Mouse (Mus musculus): Measurements from ENCODE around the gene Cartpt. TPM values are rescaled to one million over a fixed set of nuclear protein-coding genes. Genes with fewer than 3 reads are reported as not detected.
A peak's percentile ranks its signal among the peaks of the same experiment; 100 is the strongest.
"Not testable (repeated sequence)": the region's sequence is repeated elsewhere in the genome, so short reads cannot be mapped to it uniquely, and the experiment has no call there.

Gene Cartpt
- polyA plus RNA-seq, 1 experiment from 2014 or later, result 0.27 TPM

GRCm38 (mm10) chr13:99899670-99900556, 978 bp downstream of the Cartpt start:
- no peak overlapping the region for H3K4me3 ChIP-seq (ENCODE audit: low read depth, low read length)
- DNase-seq (ENCODE audit: low spot score), result no peak
- 8% methylated on average over 38 of the region's 38 CpGs for WGBS

GRCm38 (mm10) chr13:99898816-99899215, 2.1 kb downstream of the Cartpt start:
- Histone ChIP-seq H3K9ac (replicated peaks; ENCODE audit: low read depth) (no peak overlapping the region), H3K4me3 (ENCODE audit: low read depth, low read length) (no peak overlapping the region), H3K4me1 (ENCODE audit: insufficient read depth, low read depth, low read length) (no peaks in the 10 kb centered on the region), H3K4me2 (replicated peaks; ENCODE audit: low read depth, low read length) (no peak overlapping the region), H3K9me3 (ENCODE audit: low read length) (no peaks in the 10 kb centered on the region), H3K36me3 (ENCODE audit: insufficient read depth, low read length) (no peaks in the 10 kb centered on the region), H3K27me3 (replicated peaks; ENCODE audit: insufficient read depth, low read length) (peaks cover 18% of the 10 kb centered on the region), H3K27ac (ENCODE audit: low read length) (no peak overlapping the region)
- 26% methylated on average over 14 of the region's 14 CpGs for WGBS
- ATAC-seq, result no peak
- TF ChIP-seq CTCF (IDR thresholded peaks at IDR 0.05) (no peak), EP300 (IDR thresholded peaks at IDR 0.05) (no peak)
- DNase-seq (ENCODE audit: low spot score), result no peak

More at GRCm38 (mm10) chr13:99899670-99900556, 978 bp downstream of the Cartpt start:
- Histone ChIP-seq H3K9me3 (ENCODE audit: low read length) (no peaks in the 10 kb centered on the region), H3K27me3 (replicated peaks; ENCODE audit: insufficient read depth, low read length) (peaks cover 18% of the 10 kb centered on the region), H3K27ac (ENCODE audit: low read length) (no peak overlapping the region), H3K9ac (replicated peaks; ENCODE audit: low read depth) (no peak overlapping the region), H3K4me2 (replicated peaks; ENCODE audit: low read depth, low read length) (no peak overlapping the region), H3K4me1 (ENCODE audit: insufficient read depth, low read depth, low read length) (no peaks in the 10 kb centered on the region), H3K36me3 (ENCODE audit: insufficient read depth, low read length) (no peaks in the 10 kb centered on the region)
- TF ChIP-seq EP300 (IDR thresholded peaks at IDR 0.05), result no peak
- no peak for TF ChIP-seq CTCF (IDR thresholded peaks at IDR 0.05)
- no peak for ATAC-seq

GRCm38 (mm10) chr13:99885636-99886035, 15.3 kb downstream of the Cartpt start:
- Histone ChIP-seq H3K4me3 (ENCODE audit: low read depth, low read length) (no peak overlapping the region), H3K36me3 (ENCODE audit: insufficient read depth, low read length) (no peaks in the 10 kb centered on the region), H3K27me3 (replicated peaks; ENCODE audit: insufficient read depth, low read length) (no peaks in the 10 kb centered on the region), H3K4me1 (ENCODE audit: insufficient read depth, low read depth, low read length) (no peaks in the 10 kb centered on the region), H3K9ac (replicated peaks; ENCODE audit: low read depth) (no peak overlapping the region), H3K9me3 (ENCODE audit: low read length) (no peaks in the 10 kb centered on the region), H3K27ac (ENCODE audit: low read length) (no peak overlapping the region), H3K4me2 (replicated peaks; ENCODE audit: low read depth, low read length) (no peak overlapping the region)
- DNase-seq (ENCODE audit: low spot score) (no peak), ATAC-seq (no peak)
- TF ChIP-seq CTCF (IDR thresholded peaks at IDR 0.05) (no peak), EP300 (IDR thresholded peaks at IDR 0.05) (no peak)
- 68% methylated on average over 6 of the region's 6 CpGs for WGBS

GRCm38 (mm10) chr13:99881774-99882173, 19.1 kb downstream of the Cartpt start:
- ATAC-seq; DNase-seq (ENCODE audit: low spot score); H3K9ac ChIP-seq (replicated peaks; ENCODE audit: low read depth); H3K27ac ChIP-seq (ENCODE audit: low read length); H3K36me3 ChIP-seq (ENCODE audit: insufficient read depth, low read length); H3K4me2 ChIP-seq (replicated peaks; ENCODE audit: low read depth, low read length); H3K4me3 ChIP-seq (ENCODE audit: low read depth, low read length); H3K27me3 ChIP-seq (replicated peaks; ENCODE audit: insufficient read depth, low read length); H3K4me1 ChIP-seq (ENCODE audit: insufficient read depth, low read depth, low read length); H3K9me3 ChIP-seq (ENCODE audit: low read length): not testable (repeated sequence)
- WGBS, result 71% methylated on average over 7 of the region's 8 CpGs

GRCm38 (mm10) chr13:99879696-99880095, 21.2 kb downstream of the Cartpt start:
- WGBS, result 51% methylated on average over 10 of the region's 10 CpGs
- TF ChIP-seq CTCF (IDR thresholded peaks at IDR 0.05) (no peak), EP300 (IDR thresholded peaks at IDR 0.05) (no peak)
- Histone ChIP-seq H3K4me2 (replicated peaks; ENCODE audit: low read depth, low read length) (no peak overlapping the region), H3K27ac (ENCODE audit: low read length) (no peak overlapping the region), H3K27me3 (replicated peaks; ENCODE audit: insufficient read depth, low read length) (no peaks in the 10 kb centered on the region), H3K36me3 (ENCODE audit: insufficient read depth, low read length) (no peaks in the 10 kb centered on the region), H3K9ac (replicated peaks; ENCODE audit: low read depth) (no peak overlapping the region), H3K4me1 (ENCODE audit: insufficient read depth, low read depth, low read length) (no peaks in the 10 kb centered on the region), H3K9me3 (ENCODE audit: low read length) (no peaks in the 10 kb centered on the region), H3K4me3 (ENCODE audit: low read depth, low read length) (no peak overlapping the region)
- DNase-seq (ENCODE audit: low spot score) (no peak), ATAC-seq (no peak)

GRCm38 (mm10) chr13:99872059-99872458, 28.8 kb downstream of the Cartpt start:
- Histone ChIP-seq H3K36me3 (ENCODE audit: insufficient read depth, low read length) (no peaks in the 10 kb centered on the region), H3K27ac (ENCODE audit: low read length) (no peak overlapping the region), H3K4me2 (replicated peaks; ENCODE audit: low read depth, low read length) (no peak overlapping the region), H3K9ac (replicated peaks; ENCODE audit: low read depth) (no peak overlapping the region), H3K9me3 (ENCODE audit: low read length) (no peaks in the 10 kb centered on the region), H3K27me3 (replicated peaks; ENCODE audit: insufficient read depth, low read length) (no peaks in the 10 kb centered on the region), H3K4me1 (ENCODE audit: insufficient read depth, low read depth, low read length) (no peaks in the 10 kb centered on the region), H3K4me3 (ENCODE audit: low read depth, low read length) (no peak overlapping the region)
- TF ChIP-seq EP300 (IDR thresholded peaks at IDR 0.05) (no peak), CTCF (IDR thresholded peaks at IDR 0.05) (peak; percentile 9; the same call in 1 of the 2 replicates)
- ATAC-seq (no peak), DNase-seq (ENCODE audit: low spot score) (no peak)
- 69% methylated on average over 1 of the region's 1 CpGs for WGBS

All from lung, postnatal 0 days (tissue).